Mouse (Mus musculus) left cerebral cortex, adult 2 months (tissue): ENCODE results near the gene Slc16a10. TPM values are rescaled to one million over a fixed set of nuclear protein-coding genes. Genes with fewer than 3 reads are reported as not detected.
A peak's percentile ranks its signal among the peaks of the same experiment; 100 is the strongest.

Experiments used
- DNase-seq, 2 experiments: peaks; one replicate each; pipeline ENCODE4 v3.0.0; 2021 to 2022; ENCODE audit warnings: low spot score in 2 of 2, mixed read lengths in 1 of 2; ENCODE audit errors: extremely low spot score in 1 of 2
- H3K27ac ChIP-seq: fragments of 200-600 bp; 2 replicates; pipeline ENCODE4 v1.8.1; 2022
- H3K4me3 ChIP-seq: fragments of 200-600 bp; 2 replicates; pipeline ENCODE4 v1.8.1; 2022
- CTCF ChIP-seq: fragments of 200-600 bp; IDR thresholded peaks from 2 replicates; pipeline ENCODE4 v1.8.1; 2022; ENCODE audit warnings: antibody characterized with exemption, mild to moderate bottlenecking, moderate library complexity
- intact Hi-C: fragments of 180-260 bp; cut with DNase I; formaldehyde crosslinking; loops from one replicate; pipeline ENCODE4 v1.15.1; 2025
- total RNA-seq, 2 experiments: library from RNA; stranded (reverse); gene quantifications; 2 replicates each; pipeline ENCODE4 v1.2.3; 2021

Gene Slc16a10
- total RNA-seq, 2 experiments from 2014 or later, result 2.4 to 4.1 TPM

- H3K4me3 ChIP-seq, result no peak overlapping the region
- TF ChIP-seq CTCF, result no peak
- intact Hi-C loops, result no loop called here
- DNase-seq, result no peak
- H3K27ac ChIP-seq, result no peak overlapping the region
Observed at GRCm38 (mm10) chr10:40058062-40058785, 83.8 kb downstream of the Slc16a10 start.

GRCm38 (mm10) chr10:40057615-40058014 lies 84.4 kb downstream of the Slc16a10 start:
- DNase-seq, result no peak
- intact Hi-C loops, result no loop called here
- TF ChIP-seq CTCF, result no peak
- Histone ChIP-seq H3K4me3 (no peak overlapping the region), H3K27ac (no peak overlapping the region)

GRCm38 (mm10) chr10:40054455-40054854 lies 87.6 kb downstream of the Slc16a10 start:
- DNase-seq, result peak in 1 of 2 experiments; percentile 21
- Histone ChIP-seq H3K4me3 (no peak overlapping the region), H3K27ac (0 out of 2 replicates have a peak overlapping the region, but pooled peaks have one; percentile 24)
- no peak for TF ChIP-seq CTCF
- intact Hi-C loops, result loop anchor here (1.0 kb wide), 1 partner anchor 158 kb away; no protein-coding TSS in a partner anchor

GRCm38 (mm10) chr10:40053896-40054295 lies 88.2 kb downstream of the Slc16a10 start:
- no peak for TF ChIP-seq CTCF
- DNase-seq, result peak in 1 of 2 experiments; percentile 38
- Histone ChIP-seq H3K4me3 (no peak overlapping the region), H3K27ac (no peak overlapping the region)
- intact Hi-C loops, result loop anchor here (1.0 kb wide), 1 partner anchor 158 kb away; no protein-coding TSS in a partner anchor

- DNase-seq, result no peak
- intact Hi-C loops, result no loop called here
- peak; percentile 72 for TF ChIP-seq CTCF
- no peak overlapping the region for H3K27ac ChIP-seq
- no peak overlapping the region for H3K4me3 ChIP-seq
Observed at GRCm38 (mm10) chr10:40053257-40053895, 88.7 kb downstream of the Slc16a10 start.

- intact Hi-C loops, result no loop called here
Observed at GRCm38 (mm10) chr10:40051997-40052396, 90.1 kb downstream of the Slc16a10 start.

GRCm38 (mm10) chr10:40050763-40051162 lies 91.3 kb downstream of the Slc16a10 start:
- Histone ChIP-seq H3K27ac (no peak overlapping the region), H3K4me3 (no peak overlapping the region)
- intact Hi-C loops, result no loop called here
- DNase-seq, result no peak
- TF ChIP-seq CTCF, result no peak

More at GRCm38 (mm10) chr10:40051997-40052396, 90.1 kb downstream of the Slc16a10 start:
- Histone ChIP-seq H3K27ac (no peak overlapping the region), H3K4me3 (no peak overlapping the region)
- no peak for DNase-seq
- TF ChIP-seq CTCF, result no peak

GRCm38 (mm10) chr10:40041339-40041738 lies 100.7 kb downstream of the Slc16a10 start:
- Histone ChIP-seq H3K4me3 (no peak overlapping the region), H3K27ac (no peak overlapping the region)
- TF ChIP-seq CTCF, result peak; percentile 36
- intact Hi-C loops, result loop anchor here (5.0 kb wide), 1 partner anchor 1056 kb away; no protein-coding TSS in a partner anchor
- DNase-seq, result no peak

- intact Hi-C loops, result no loop called here
- no peak for TF ChIP-seq CTCF
- peak overlapping the region; percentile 17 for H3K4me3 ChIP-seq
- DNase-seq, result peak; percentile 44 to 50
- peak overlapping the region; percentile 67 for H3K27ac ChIP-seq
Observed at GRCm38 (mm10) chr10:40036686-40037560, 105.1 kb downstream of the Slc16a10 start.

- H3K4me3 ChIP-seq, result no peak overlapping the region
- no peak for TF ChIP-seq CTCF
- peak in 1 of 2 experiments; percentile 4 for DNase-seq
- H3K27ac ChIP-seq, result no peak overlapping the region
- intact Hi-C loops, result no loop called here
Observed at GRCm38 (mm10) chr10:40034956-40035355, 107.1 kb downstream of the Slc16a10 start.

- TF ChIP-seq CTCF, result no peak
- peak in 1 of 2 experiments; percentile 1 for DNase-seq
- intact Hi-C loops, result no loop called here
- H3K27ac ChIP-seq, result no peak overlapping the region
- no peak overlapping the region for H3K4me3 ChIP-seq
Observed at GRCm38 (mm10) chr10:40032897-40033296, 109.2 kb downstream of the Slc16a10 start.
